Mouse (Mus musculus) urinary bladder, adult 18-20 months (tissue): ENCODE data around the gene Dupd1.
"Not testable (repeated sequence)": the region's sequence is repeated elsewhere in the genome, so short reads cannot be mapped to it uniquely, and the experiment has no call there.

ENCODE experiments used
- DNase-seq, 2 experiments: peaks; one replicate each; pipeline ENCODE4 v3.0.0; 2022; ENCODE audit warnings: low spot score in 2 of 2, mixed read lengths in 2 of 2

Gene Dupd1

DNA sequence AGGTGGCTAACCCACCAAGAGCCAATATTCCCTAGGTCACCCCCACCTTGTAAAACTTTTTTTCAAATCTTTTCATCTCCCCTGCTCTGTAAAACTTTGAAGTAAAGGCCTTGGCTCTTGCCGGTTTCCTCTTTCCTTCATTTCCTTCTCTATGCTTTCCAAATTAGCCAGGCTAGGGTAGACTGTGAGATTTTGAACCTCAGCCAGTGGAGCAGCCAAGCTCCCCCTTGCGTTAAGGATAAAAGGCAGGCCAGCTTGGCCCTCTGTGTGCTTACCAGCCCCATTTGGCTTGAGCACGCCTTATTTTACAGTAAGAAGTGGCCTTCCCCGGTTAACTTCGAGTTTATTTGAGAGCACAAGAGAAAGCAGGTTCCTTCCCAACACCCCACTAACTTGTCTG lies 39.9 kb downstream of the Dupd1 start:
- DNase-seq = no peak

DNA sequence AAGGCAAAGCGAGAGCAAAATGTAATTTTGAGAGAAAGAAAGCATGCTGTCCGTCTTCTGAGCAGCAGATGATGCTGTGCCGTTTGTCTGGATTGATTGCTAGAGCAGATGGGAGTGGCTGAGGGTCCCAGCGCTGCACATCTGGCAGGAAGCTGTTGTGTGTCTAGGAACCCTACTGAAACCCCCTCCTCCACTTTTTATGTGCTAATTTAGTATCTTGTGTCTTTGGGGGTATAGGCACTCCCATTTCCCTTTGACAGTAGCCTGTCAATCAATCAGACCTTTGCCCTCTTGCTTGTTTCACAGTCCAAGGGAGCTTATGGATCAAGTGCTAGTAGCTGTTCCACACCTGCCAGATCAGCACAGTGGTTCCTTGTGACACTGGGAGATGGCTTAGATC lies 41.3 kb downstream of the Dupd1 start:
- no peak for DNase-seq

DNA sequence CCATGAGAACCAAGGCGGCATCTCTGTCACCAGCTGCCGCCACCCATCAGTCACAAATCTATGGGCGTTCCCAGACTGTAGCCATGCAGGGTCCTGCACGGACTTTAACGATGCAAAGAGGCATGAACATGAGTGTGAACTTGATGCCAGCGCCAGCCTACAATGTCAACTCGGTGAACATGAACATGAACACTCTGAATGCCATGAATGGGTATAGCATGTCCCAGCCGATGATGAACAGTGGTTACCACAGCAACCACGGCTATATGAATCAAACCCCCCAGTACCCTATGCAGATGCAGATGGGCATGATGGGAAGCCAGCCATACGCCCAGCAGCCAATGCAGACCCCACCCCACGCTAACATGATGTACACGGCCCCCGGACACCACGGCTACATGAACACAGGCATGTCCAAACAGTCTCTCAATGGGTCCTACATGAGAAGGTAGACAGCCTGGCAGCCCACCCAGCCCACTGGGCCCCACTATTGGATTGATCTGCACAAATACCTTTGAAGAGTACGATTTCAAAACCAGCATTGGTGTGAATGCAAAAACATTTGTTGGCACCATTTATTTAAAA lies 43.9 kb downstream of the Dupd1 start:
- not testable (repeated sequence) for DNase-seq

DNA sequence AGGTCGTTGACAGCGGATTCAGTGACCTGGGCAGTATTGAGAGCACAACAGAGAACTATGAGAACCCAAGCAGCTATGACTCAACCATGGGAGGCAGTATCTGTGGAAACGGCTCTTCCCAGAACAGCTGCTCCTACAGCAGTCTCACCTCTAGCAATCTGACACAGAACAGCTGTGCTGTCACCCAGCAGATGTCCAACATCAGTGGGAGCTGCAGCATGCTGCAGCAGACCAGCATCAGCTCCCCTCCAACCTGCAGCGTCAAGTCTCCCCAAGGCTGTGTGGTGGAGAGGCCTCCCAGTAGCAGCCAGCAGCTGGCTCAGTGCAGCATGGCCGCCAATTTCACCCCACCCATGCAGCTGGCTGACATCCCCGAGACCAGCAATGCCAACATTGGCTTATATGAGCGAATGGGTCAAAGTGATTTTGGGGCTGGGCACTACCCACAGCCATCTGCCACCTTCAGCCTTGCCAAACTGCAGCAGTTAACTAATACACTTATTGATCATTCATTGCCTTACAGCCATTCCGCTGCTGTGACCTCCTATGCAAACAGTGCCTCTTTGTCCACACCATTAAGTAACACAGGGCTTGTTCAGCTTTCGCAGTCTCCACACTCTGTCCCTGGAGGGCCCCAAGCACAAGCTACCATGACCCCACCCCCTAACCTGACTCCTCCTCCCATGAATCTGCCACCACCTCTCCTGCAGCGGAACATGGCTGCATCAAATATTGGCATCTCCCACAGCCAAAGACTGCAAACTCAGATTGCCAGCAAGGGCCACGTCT lies 44.5 kb downstream of the Dupd1 start:
- DNase-seq = no peak

DNA sequence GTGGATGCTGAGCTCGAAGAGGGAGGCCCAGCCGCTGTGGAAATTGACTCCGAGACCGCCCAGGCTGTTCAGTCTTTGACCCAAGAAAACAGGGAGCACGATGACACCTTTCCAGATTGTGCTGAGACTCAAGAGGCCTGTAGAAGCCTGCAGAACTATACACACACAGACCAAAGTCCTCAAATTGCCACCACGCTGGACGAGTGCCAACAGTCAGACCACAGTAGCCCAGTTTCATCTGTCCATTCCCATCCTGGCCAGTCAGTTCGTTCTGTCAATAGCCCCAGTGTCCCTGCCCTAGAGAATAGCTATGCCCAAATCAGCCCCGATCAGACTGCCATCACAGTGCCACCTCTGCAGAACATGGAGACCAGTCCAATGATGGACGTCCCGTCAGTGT lies 45.2 kb downstream of the Dupd1 start:
- DNase-seq = no peak

DNA sequence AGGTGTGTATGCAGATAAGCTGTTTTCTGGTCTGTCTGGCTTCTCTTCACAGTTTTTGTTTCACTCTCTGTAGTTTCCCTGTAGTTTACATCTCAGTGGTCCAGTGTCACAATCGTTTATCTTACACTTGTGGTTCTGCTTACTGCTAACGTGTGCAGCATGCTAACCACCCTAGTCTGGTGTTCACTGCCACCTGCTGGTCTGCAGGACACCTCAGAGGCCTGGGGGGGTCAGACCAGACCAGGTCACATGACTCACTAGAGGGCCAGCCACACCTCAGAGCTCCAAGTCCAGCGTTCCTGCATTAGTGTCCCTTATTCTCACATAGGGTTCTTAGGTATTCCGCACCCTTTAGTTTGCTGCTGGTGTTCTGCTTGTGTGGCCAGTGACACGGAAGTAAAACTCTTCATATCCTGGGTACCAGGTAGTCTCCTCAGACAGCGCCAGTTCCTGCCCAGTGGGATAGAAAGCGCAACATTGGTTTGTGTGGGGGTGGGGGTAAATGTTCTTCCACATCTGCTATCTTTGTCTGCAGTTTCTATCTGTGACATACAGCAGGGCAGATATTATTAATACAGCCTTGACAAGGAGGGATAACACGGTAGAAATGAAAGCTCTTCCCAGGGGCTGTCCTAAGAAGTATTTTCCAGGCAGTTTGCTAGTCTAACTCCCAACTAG lies 51.8 kb downstream of the Dupd1 start:
- no peak for DNase-seq

DNA sequence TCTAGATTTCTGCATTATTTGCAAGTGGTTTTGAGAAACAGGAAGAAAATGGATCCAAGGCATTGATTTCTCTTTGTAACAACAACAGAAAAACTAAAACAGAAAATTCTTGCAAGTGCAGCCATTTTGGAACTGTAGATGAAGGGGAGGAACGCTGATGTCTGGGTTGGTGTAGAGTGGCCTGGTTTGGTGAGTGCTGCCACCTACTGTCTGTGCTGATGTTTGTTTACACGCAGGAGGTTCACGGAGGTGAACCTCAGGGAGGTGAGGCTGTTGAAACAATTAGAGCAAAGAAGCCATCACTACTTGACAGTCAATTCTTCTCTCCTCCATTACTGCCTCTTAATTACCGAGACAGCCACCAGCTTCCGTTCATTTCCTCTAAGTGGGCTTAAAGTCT lies 54.7 kb downstream of the Dupd1 start:
- no peak for DNase-seq

DNA sequence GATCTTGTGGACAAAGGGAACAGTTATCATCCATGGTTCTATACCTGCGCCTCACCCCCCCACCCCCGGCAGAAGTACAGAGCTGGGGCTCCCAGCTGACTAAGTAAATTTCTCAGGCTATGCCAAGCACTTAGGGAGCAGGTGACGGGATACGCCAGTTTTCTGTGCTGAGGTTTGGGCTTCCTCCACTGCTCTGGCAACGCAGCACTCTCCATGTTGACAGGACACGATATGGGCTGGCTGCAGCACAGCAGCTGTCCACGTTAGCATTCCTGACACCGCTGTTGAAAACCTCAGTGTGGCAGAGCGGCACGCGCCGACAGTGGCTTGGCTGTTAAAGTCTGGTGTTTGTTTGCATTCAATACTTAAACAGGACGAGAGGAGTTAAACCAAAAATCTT lies 55.2 kb downstream of the Dupd1 start:
- DNase-seq = no peak

DNA sequence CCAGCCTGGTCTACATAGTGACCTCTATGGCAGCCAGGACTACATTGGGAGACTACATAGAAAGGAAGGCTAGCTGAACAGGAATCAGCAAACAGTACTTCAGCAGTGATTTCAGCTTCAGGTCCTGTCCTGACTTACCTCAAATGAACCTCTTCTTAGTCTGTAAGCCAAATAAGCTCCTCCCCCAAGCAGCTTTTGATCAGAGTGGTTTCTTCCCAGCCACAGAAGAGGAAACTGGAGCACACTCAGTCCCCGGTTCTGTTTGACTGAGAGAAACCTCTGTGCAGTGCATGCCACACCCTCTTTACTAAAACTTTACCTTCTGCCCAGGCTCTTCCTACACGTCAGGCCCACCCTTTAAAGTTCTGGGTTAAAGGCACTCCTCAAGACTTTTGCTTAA lies 60.6 kb downstream of the Dupd1 start:
- DNase-seq = no peak

DNA sequence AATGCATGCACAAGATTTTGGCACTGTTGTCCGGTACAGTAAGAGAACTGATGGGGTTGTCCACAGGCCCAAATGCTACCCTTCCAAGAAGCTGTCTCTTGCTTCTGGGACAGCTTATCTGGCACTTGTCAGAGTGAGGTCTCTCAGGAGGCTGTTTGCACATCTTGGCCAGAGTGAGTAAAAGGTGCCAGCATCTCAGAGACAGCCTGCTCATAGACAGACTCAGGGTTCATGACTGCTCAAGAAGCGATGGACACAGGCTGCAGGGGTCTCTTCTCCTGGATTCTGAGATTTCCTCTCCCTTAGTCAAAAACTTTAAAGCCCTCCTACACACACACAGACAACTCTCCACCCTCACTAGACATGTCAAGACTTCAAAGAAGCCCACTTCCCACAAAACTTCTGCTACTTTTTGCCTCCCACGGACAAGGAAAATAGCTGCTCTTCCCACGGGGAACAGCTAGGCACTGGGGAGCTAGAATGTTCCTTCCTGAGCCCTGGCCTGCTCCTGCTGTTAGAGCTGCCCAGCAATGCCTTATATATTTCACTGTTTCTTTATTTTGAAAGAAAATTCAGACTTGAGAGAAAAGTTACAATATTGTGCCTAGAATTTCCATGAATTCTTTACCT lies 73.5 kb downstream of the Dupd1 start:
- no peak for DNase-seq

DNA sequence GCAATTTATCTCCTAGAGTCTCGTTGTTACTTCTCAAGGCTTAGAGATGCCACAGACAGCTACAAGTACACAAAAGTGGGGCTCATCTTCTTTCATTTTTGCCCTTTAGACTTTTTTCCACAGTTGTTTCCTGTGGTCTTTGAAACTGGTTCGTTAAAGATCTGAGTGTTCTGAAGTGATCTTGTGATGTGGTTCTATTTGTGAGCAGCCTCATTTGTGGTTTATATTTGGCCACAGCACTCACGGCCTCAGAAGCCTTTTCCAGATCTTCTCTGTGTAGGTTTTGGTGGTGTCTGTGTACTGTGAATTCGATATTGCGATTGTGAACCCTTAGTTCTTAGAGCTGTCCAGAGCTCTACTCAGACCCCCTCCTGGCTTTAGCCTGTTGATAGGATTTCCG lies 77.8 kb downstream of the Dupd1 start:
- DNase-seq = no peak

DNA sequence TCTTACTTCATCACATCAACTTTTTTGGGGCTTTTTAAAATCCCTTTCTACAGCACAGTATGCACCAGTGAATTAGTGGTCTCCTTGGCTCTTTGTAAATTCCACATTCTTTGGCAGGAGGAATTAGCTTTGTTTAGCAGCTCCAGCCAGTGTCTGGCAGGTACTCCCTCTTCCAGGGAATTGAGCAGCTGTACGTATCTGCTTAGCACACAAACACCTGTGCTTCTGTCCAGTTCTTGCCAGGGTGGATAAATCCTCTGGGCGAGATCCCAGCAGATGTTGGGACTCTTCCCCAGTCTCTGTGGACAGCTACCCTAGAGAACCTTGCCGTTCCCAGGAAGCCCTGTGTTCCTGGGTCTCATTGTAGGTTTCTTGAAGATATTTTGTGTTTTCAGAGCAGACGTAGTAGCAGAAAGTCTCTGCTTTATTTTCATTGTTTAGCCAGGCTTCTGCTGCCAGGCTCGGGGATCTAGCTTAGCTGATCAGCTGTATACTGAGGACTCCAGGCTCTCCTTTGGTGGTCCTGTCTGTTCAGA lies 82.6 kb downstream of the Dupd1 start:
- DNase-seq = no peak
